Comparison of ENCODE assay signal across 15 mouse cellular contexts in the genomic region with DNA sequence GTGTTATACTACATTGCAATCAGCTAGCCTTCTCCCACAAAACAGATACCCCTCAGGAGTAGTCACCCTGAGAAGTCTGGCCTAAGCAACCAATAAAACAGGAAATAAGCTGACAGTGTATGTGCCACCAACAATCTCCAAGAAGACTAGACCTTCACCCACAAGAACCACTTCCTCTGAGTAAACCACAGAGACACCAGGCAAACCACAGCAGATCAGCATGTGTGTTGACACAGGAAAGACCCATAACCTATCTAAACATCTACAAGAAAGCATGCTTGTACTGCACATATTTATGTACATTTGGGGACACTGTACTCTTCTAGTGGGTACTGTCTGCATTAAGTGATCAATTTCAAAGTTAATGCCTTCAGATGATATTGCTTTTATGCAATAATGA. TPM values are rescaled to one million over a fixed set of nuclear protein-coding genes. Genes with fewer than 3 reads are reported as not detected.
DNase-seq lines count a peak whose midpoint lies in the region; ATAC-seq and TF ChIP-seq lines count a peak whose summit lies in the region.
"Had no signal": no experiment of that assay in that cellular context is flagged by ENCODE, and none has a peak within 500 bp of the region (broad histone marks: within the 10 kb centered on the region; RNA-seq: fewer than 3 reads in every experiment).

No protein-coding gene starts in this region.

- TF ChIP-seq CTCF in CH12.LX (conservative IDR thresholded peaks at IDR 0.05 in 1 of 2, IDR thresholded peaks at IDR 0.05 in 1 of 2; ENCODE audit: low read depth in 2 of 2, low read length in 2 of 2): no peak

- H3K4me3 ChIP-seq in heart, embryonic 12.5 days: no peak overlapping the region
- H3K4me3 ChIP-seq in CH12.LX (replicated peaks in 1 of 3; ENCODE audit: low read depth in 2 of 3, low read length in 2 of 3, poor library complexity in 1 of 3): no peak overlapping the region
- no peak overlapping the region for H3K4me3 ChIP-seq in limb, embryonic 10.5 days
- no peak overlapping the region for H3K4me3 ChIP-seq in hindbrain, embryonic 16.5 days (ENCODE audit: low read length)
- H3K4me3 ChIP-seq: heart, embryonic 10.5 days; hindbrain, embryonic 10.5 days; liver, embryonic 13.5 days had no signal

- H3K4me2 ChIP-seq in heart, embryonic 12.5 days: no peak overlapping the region
- H3K4me2 ChIP-seq in CH12.LX (ENCODE audit: insufficient read depth, low read depth, poor library complexity, severe bottlenecking): no peak overlapping the region
- no peak overlapping the region for H3K4me2 ChIP-seq in hindbrain, embryonic 16.5 days (ENCODE audit: low read length)
- H3K4me2 ChIP-seq: liver, embryonic 13.5 days had no signal

- H3K9ac ChIP-seq in heart, embryonic 12.5 days: no peak overlapping the region
- H3K9ac ChIP-seq in CH12.LX (ENCODE audit: insufficient read depth, low read depth): no peak overlapping the region
- H3K9ac ChIP-seq in hindbrain, embryonic 16.5 days (ENCODE audit: low read depth, low read length): no peak overlapping the region
- H3K9ac ChIP-seq: liver, embryonic 13.5 days had no signal

- TF ChIP-seq RAD21 in CH12.LX (IDR thresholded peaks at IDR 0.05; ENCODE audit: low read depth, low read length): no peak

- H3K27ac ChIP-seq in heart, embryonic 12.5 days (ENCODE audit: poor library complexity, severe bottlenecking): no peak overlapping the region
- no peak overlapping the region for H3K27ac ChIP-seq in CH12.LX (ENCODE audit: insufficient read depth, low read depth)
- H3K27ac ChIP-seq in limb, embryonic 10.5 days: no peak overlapping the region
- H3K27ac ChIP-seq in hindbrain, embryonic 16.5 days (ENCODE audit: low read depth, low read length): no peak overlapping the region
- H3K27ac ChIP-seq: heart, embryonic 10.5 days; hindbrain, embryonic 10.5 days; liver, embryonic 13.5 days had no signal

- TF ChIP-seq POLR2A in CH12.LX (IDR thresholded peaks at IDR 0.05; ENCODE audit: low read depth, low read length): no peak

- TF ChIP-seq EP300 in CH12.LX (IDR thresholded peaks at IDR 0.05; ENCODE audit: low read length): peak; percentile 60; the same call in 1 of the 2 replicates

- H3K79me2 ChIP-seq in CH12.LX (replicated peaks; ENCODE audit: control insufficient read depth, extremely low read depth, insufficient read depth, poor library complexity, severe bottlenecking): peaks cover 14% of the 10 kb centered on the region

- H3K27me3 ChIP-seq in heart, embryonic 12.5 days (replicated peaks): no peaks in the 10 kb centered on the region
- no peaks in the 10 kb centered on the region for H3K27me3 ChIP-seq in CH12.LX (replicated peaks)
- no peaks in the 10 kb centered on the region for H3K27me3 ChIP-seq in limb, embryonic 10.5 days (ENCODE audit: low read depth, poor library complexity, severe bottlenecking)
- H3K27me3 ChIP-seq in hindbrain, embryonic 16.5 days (replicated peaks; ENCODE audit: control insufficient read depth, insufficient read depth, low read length): no peaks in the 10 kb centered on the region

- dilution Hi-C loops in CH12.LX (cut with MboI; ENCODE audit: extremely low pct_ligation_motif_present, extremely low pct_unique_long_range_greater_than_20kb, low sequenced_read_pairs): no loop called here

- H3K9me3 ChIP-seq in heart, embryonic 12.5 days (replicated peaks): no peaks in the 10 kb centered on the region
- H3K9me3 ChIP-seq in CH12.LX (replicated peaks; ENCODE audit: low read length): peaks cover 7% of the 10 kb centered on the region
- H3K9me3 ChIP-seq in limb, embryonic 10.5 days (replicated peaks): no peaks in the 10 kb centered on the region
- H3K9me3 ChIP-seq in hindbrain, embryonic 16.5 days (ENCODE audit: control insufficient read depth, low read length): no peaks in the 10 kb centered on the region
- H3K9me3 ChIP-seq: heart, embryonic 10.5 days; hindbrain, embryonic 10.5 days; liver, embryonic 13.5 days had no signal

- ATAC-seq in heart, embryonic 12.5 days (ENCODE audit: insufficient number of reproducible peaks, low FRiP score): no peak
- peak; percentile 83 for ATAC-seq in megakaryocyte, adult 5-6 weeks (ENCODE audit: poor library complexity, severe bottlenecking)
- no peak for ATAC-seq in hindbrain, embryonic 16.5 days

- peaks cover 38% of the 10 kb centered on the region for H3K4me1 ChIP-seq in heart, embryonic 12.5 days (replicated peaks)
- peaks cover 4 to 38% of the 10 kb centered on the region in 2 experiments; a peak in 3 of 4 replicates for H3K4me1 ChIP-seq in CH12.LX (ENCODE audit: control insufficient read depth in 1 of 2, insufficient read depth in 2 of 2)
- H3K4me1 ChIP-seq in limb, embryonic 10.5 days: no peaks in the 10 kb centered on the region
- 0 out of 2 replicates have a peak, but pooled peaks cover 5% of the 10 kb centered on the region for H3K4me1 ChIP-seq in hindbrain, embryonic 16.5 days (ENCODE audit: control insufficient read depth, insufficient read depth, low read depth, low read length)

- no peaks in the 10 kb centered on the region for H3K36me3 ChIP-seq in heart, embryonic 12.5 days
- peaks cover 0 to 17% of the 10 kb centered on the region in 2 experiments for H3K36me3 ChIP-seq in CH12.LX (replicated peaks in 1 of 2; ENCODE audit: control insufficient read depth in 1 of 2, insufficient read depth in 1 of 2, low read length in 1 of 2)
- H3K36me3 ChIP-seq in limb, embryonic 10.5 days: peaks cover 4% of the 10 kb centered on the region; the same call in 1 of the 2 replicates
- H3K36me3 ChIP-seq in hindbrain, embryonic 16.5 days (ENCODE audit: control insufficient read depth, insufficient read depth, low read length): no peaks in the 10 kb centered on the region
- H3K36me3 ChIP-seq: liver, embryonic 13.5 days had no signal

- in situ Hi-C loops in CH12.LX (cut with MboI; ENCODE audit: low pct_ligation_motif_present, low pct_unique_long_range_greater_than_20kb, low sequenced_read_pairs): no loop called here

- peak; percentile 78 for DNase-seq in heart, adult 11 months
- DNase-seq in CH12.LX (ENCODE audit: extremely low read depth): peak; percentile 59
- DNase-seq in thymus, postnatal 0 days (ENCODE audit: low spot score): peak; percentile 61
- DNase-seq in retina, embryonic 14.5 days (ENCODE audit: low spot score): no peak
- DNase-seq in limb, embryonic 10.5 days (ENCODE audit: low spot score): no peak
- DNase-seq: cerebellum, adult 18-20 months; kidney, adult 11 months; liver, embryonic 13.5 days; lung, postnatal 36 days; right cerebral cortex, postnatal 4 days had no signal

TF ChIP-seq in CH12.LX, 34 proteins besides CTCF, POLR2A, EP300 and RAD21:
- TF ChIP-seq GABPA (IDR thresholded peaks at IDR 0.05; ENCODE audit: insufficient replicate concordance, low read depth, low read length) (no peak), CHD2 (IDR thresholded peaks at IDR 0.05; ENCODE audit: low read length) (no peak), MAFK (IDR thresholded peaks at IDR 0.05; ENCODE audit: insufficient replicate concordance, low read length) (peak; percentile 72), ETS1 (conservative IDR thresholded peaks at IDR 0.05; ENCODE audit: low read depth, low read length) (0 out of 2 replicates have a peak, but pooled peaks have one; percentile 12), BHLHE40 (IDR thresholded peaks at IDR 0.05; ENCODE audit: low read depth, low read length) (peak; percentile 41; the same call in 1 of the 2 replicates)

RNA-seq across cellular contexts. Expression of a gene that starts 10.7 kb away (rescaled TPM):
- polyA plus RNA-seq in heart, embryonic 12.5 days (2016; fragmentation: Nextera tagmentation; extraction: Ambion mirVana): 13.3 and 13.9 TPM in 2 replicates
- total RNA-seq in CH12.LX (2012; rRNA removed): 8.7 and 10.4 TPM in 2 replicates
- 4.7 and 4.9 TPM in 2 replicates for total RNA-seq in CH12.LX (2014; rRNA removed)
- polyA plus RNA-seq in CH12.LX (2012; ENCODE audit: insufficient read length, low read depth): 7.8 and 9.4 TPM in 2 replicates
- 0.78 and 1.9 TPM in 2 replicates for total RNA-seq in megakaryocyte, adult 5-6 weeks (2015)
- 1.1 and 5.7 TPM in 2 replicates for total RNA-seq in megakaryocyte, adult 5-6 weeks (2017)
- 2.2 and 3.1 TPM in 2 replicates for polyA plus RNA-seq in thymus, postnatal 0 days (2015; fragmentation: Nextera tagmentation; extraction: Ambion mirVana)
- polyA plus RNA-seq in limb, embryonic 10.5 days (2016; fragmentation: Nextera tagmentation; extraction: Ambion mirVana): 9.0 and 9.3 TPM in 2 replicates
- polyA plus RNA-seq in hindbrain, embryonic 16.5 days (2015; fragmentation: Nextera tagmentation; extraction: Ambion mirVana): 17.0 and 17.9 TPM in 2 replicates

RNA-seq across cellular contexts. Expression of a gene that starts 20.0 kb away (rescaled TPM):
- polyA plus RNA-seq in heart, embryonic 12.5 days (2016; fragmentation: Nextera tagmentation; extraction: Ambion mirVana): 15.2 and 18.6 TPM in 2 replicates
- total RNA-seq in CH12.LX (2012; rRNA removed) (2.3 and 3.8 TPM in 2 replicates), CH12.LX (2014; rRNA removed) (0.17 and 0.38 TPM in 2 replicates)
- polyA plus RNA-seq in CH12.LX (2012; ENCODE audit: insufficient read length, low read depth): 0.34 and 0.52 TPM in 2 replicates
- total RNA-seq in megakaryocyte, adult 5-6 weeks (2015): not detected in 2 replicates
- not detected in 2 replicates for total RNA-seq in megakaryocyte, adult 5-6 weeks (2017)
- 0.29 and 1.1 TPM in 2 replicates for polyA plus RNA-seq in thymus, postnatal 0 days (2015; fragmentation: Nextera tagmentation; extraction: Ambion mirVana)
- polyA plus RNA-seq in limb, embryonic 10.5 days (2016; fragmentation: Nextera tagmentation; extraction: Ambion mirVana): 8.9 and 9.9 TPM in 2 replicates
- 9.2 and 11.4 TPM in 2 replicates for polyA plus RNA-seq in hindbrain, embryonic 16.5 days (2015; fragmentation: Nextera tagmentation; extraction: Ambion mirVana)

Comparison
In these comparisons a context has a peak if more than half of its experiments do, and no peak if none do; other contexts are left out.
1. DNase-seq: peak in heart, adult 11 months (single experiment), CH12.LX (single experiment) and thymus, postnatal 0 days (single experiment); none in retina, embryonic 14.5 days (single experiment) and limb, embryonic 10.5 days (single experiment).